29 mouse cellular contexts compared by ENCODE assay signal in the genomic region with DNA sequence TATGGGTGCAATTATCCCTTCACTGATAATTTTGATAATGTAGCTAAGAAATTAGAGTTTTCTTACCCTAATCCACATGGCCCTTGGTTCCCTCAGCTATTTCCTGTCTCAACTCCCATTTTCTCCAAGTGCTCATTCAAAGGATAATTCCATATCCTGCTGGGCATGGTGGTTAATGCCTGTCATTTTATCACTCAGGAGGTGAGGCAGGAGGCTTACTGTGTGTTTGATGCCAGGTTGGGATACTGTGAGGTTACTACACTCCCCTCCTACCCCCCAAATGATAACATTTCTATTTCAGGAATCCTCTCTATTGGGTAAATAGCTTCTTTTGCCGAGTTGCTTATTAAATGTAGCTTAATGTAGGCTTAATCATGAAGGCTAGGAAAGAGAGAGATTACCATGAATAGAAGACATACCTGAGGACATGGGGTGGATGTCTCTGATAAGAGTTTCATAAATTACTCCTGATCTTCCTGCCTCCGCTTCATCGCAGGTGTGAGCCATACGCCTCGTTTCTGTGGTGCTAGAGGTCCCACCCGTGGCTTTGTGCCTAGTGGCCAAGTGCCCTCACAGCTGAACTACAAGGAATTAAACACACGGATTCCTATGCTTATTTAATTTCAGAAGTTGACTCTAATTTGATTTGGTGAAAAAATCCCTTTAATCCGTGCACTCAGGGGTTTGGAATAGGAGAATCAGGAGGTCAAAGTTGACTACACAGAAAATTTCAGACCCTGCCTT. TPM values are rescaled to one million over a fixed set of nuclear protein-coding genes. Genes with fewer than 3 reads are reported as not detected.
DNase-seq lines count a peak whose midpoint lies in the region; ATAC-seq and TF ChIP-seq lines count a peak whose summit lies in the region.
"Had no signal": no experiment of that assay in that cellular context is flagged by ENCODE, and none has a peak within 500 bp of the region (broad histone marks: within the 10 kb centered on the region; RNA-seq: fewer than 3 reads in every experiment).

No protein-coding gene starts in this region.

- intact Hi-C loops in left cerebral cortex, postnatal 4 days (cut with DNase I): no loop called here
- intact Hi-C loops in left cerebral cortex, postnatal 14 days (cut with DNase I): no loop called here

- H3K36me3 ChIP-seq in forebrain, embryonic 15.5 days: no peaks in the 10 kb centered on the region
- H3K36me3 ChIP-seq in forebrain, embryonic 13.5 days (ENCODE audit: poor library complexity, severe bottlenecking): no peaks in the 10 kb centered on the region
- H3K36me3 ChIP-seq in forebrain, postnatal 0 days (ENCODE audit: insufficient read depth): no peaks in the 10 kb centered on the region
- H3K36me3 ChIP-seq in forebrain, embryonic 11.5 days (ENCODE audit: control insufficient read depth, insufficient read depth, low read length): no peaks in the 10 kb centered on the region
- H3K36me3 ChIP-seq: embryonic facial prominence, embryonic 13.5 days; embryonic facial prominence, embryonic 15.5 days; forebrain, embryonic 10.5 days; G1E had no signal

- H3K9ac ChIP-seq in forebrain, embryonic 15.5 days (replicated peaks): no peak overlapping the region
- H3K9ac ChIP-seq in forebrain, embryonic 13.5 days: no peak overlapping the region
- H3K9ac ChIP-seq in forebrain, postnatal 0 days: no peak overlapping the region
- no peak overlapping the region for H3K9ac ChIP-seq in forebrain, embryonic 11.5 days (ENCODE audit: low read length)
- H3K9ac ChIP-seq: embryonic facial prominence, embryonic 13.5 days; embryonic facial prominence, embryonic 15.5 days had no signal

- no peak for TF ChIP-seq CTCF in forebrain, postnatal 0 days (IDR thresholded peaks at IDR 0.05; ENCODE audit: low read depth)

- no peaks in the 10 kb centered on the region for H3K4me1 ChIP-seq in forebrain, embryonic 15.5 days
- H3K4me1 ChIP-seq in forebrain, embryonic 13.5 days: no peaks in the 10 kb centered on the region
- H3K4me1 ChIP-seq in forebrain, postnatal 0 days (ENCODE audit: insufficient read depth): no peaks in the 10 kb centered on the region
- H3K4me1 ChIP-seq in forebrain, embryonic 11.5 days (replicated peaks; ENCODE audit: control insufficient read depth, insufficient read depth, low read length): no peaks in the 10 kb centered on the region
- H3K4me1 ChIP-seq: embryonic facial prominence, embryonic 13.5 days; embryonic facial prominence, embryonic 15.5 days; forebrain, embryonic 10.5 days had no signal

- H3K4me3 ChIP-seq in forebrain, embryonic 15.5 days: no peak overlapping the region
- H3K4me3 ChIP-seq in forebrain, embryonic 13.5 days: no peak overlapping the region
- H3K4me3 ChIP-seq in forebrain, postnatal 0 days (ENCODE audit: low read depth, low read length): no peak overlapping the region
- H3K4me3 ChIP-seq in forebrain, embryonic 11.5 days (ENCODE audit: low read depth, low read length): no peak overlapping the region
- H3K4me3 ChIP-seq: embryonic facial prominence, embryonic 13.5 days; embryonic facial prominence, embryonic 15.5 days; erythroblast, embryonic 14.5 days; forebrain, embryonic 10.5 days had no signal

- H3K27me3 ChIP-seq in forebrain, embryonic 15.5 days: no peaks in the 10 kb centered on the region
- H3K27me3 ChIP-seq in forebrain, embryonic 13.5 days: no peaks in the 10 kb centered on the region
- H3K27me3 ChIP-seq in forebrain, postnatal 0 days (ENCODE audit: insufficient read depth, low read length): no peaks in the 10 kb centered on the region
- H3K27me3 ChIP-seq in forebrain, embryonic 11.5 days (ENCODE audit: control insufficient read depth, insufficient read depth, low read length): no peaks in the 10 kb centered on the region
- H3K27me3 ChIP-seq: CH12.LX; embryonic facial prominence, embryonic 13.5 days; embryonic facial prominence, embryonic 15.5 days; Patski had no signal

- H3K9me3 ChIP-seq in forebrain, embryonic 15.5 days: no peaks in the 10 kb centered on the region
- H3K9me3 ChIP-seq in forebrain, embryonic 13.5 days (replicated peaks): no peaks in the 10 kb centered on the region
- no peaks in the 10 kb centered on the region for H3K9me3 ChIP-seq in forebrain, postnatal 0 days (ENCODE audit: low read length)
- H3K9me3 ChIP-seq in forebrain, embryonic 11.5 days (ENCODE audit: control insufficient read depth, low read length): no peaks in the 10 kb centered on the region
- H3K9me3 ChIP-seq: embryonic facial prominence, embryonic 13.5 days; embryonic facial prominence, embryonic 15.5 days; forebrain, embryonic 10.5 days; G1E had no signal

- 80% methylated on average over 8 of the region's 8 CpGs for WGBS in forebrain, embryonic 15.5 days
- WGBS in forebrain, embryonic 13.5 days: 87% methylated on average over 8 of the region's 8 CpGs
- 89% methylated on average over 8 of the region's 8 CpGs for WGBS in forebrain, postnatal 0 days
- WGBS in forebrain, embryonic 11.5 days: 88% methylated on average over 8 of the region's 8 CpGs

- no peak overlapping the region for H3K4me2 ChIP-seq in forebrain, embryonic 15.5 days (replicated peaks)
- no peak overlapping the region for H3K4me2 ChIP-seq in forebrain, embryonic 13.5 days
- H3K4me2 ChIP-seq in forebrain, postnatal 0 days (ENCODE audit: low read depth): no peak overlapping the region
- no peak overlapping the region for H3K4me2 ChIP-seq in forebrain, embryonic 11.5 days (ENCODE audit: low read depth, low read length, severe bottlenecking)
- H3K4me2 ChIP-seq: embryonic facial prominence, embryonic 13.5 days; embryonic facial prominence, embryonic 15.5 days had no signal

- peak; percentile 57 to 74 for DNase-seq in cerebellum, postnatal 10 days
- no peak for DNase-seq in forebrain, postnatal 0 days
- no peak for DNase-seq in forebrain, embryonic 11.5 days (ENCODE audit: low spot score)
- peak; percentile 27 for DNase-seq in left cerebral cortex, postnatal 4 days
- DNase-seq in left cerebral cortex, postnatal 14 days (ENCODE audit: low spot score in 2 of 2): no peak
- DNase-seq: adrenal gland, adult 8-10 months; adrenal gland, postnatal 14 days; adrenal gland, postnatal 36 days; B cell, adult 2 months; cerebellum, adult 18-20 months; cerebellum, adult 8-10 months; cerebellum, adult 9-11 months; embryo, embryonic 11 days had no signal

- ATAC-seq in cerebellum, adult (ENCODE audit: insufficient number of reproducible peaks, low FRiP score, low TSS enrichment): no peak
- ATAC-seq in forebrain, embryonic 15.5 days (replicated peaks): 0 out of 2 replicates have a peak, but pooled peaks have one; percentile 29
- ATAC-seq in forebrain, embryonic 13.5 days: no peak
- ATAC-seq in forebrain, postnatal 0 days: peak; percentile 23; the same call in 1 of the 2 replicates
- ATAC-seq in forebrain, embryonic 11.5 days (replicated peaks; ENCODE audit: low FRiP score): no peak
- ATAC-seq: activated CD4-positive, CD25-positive, alpha-beta regulatory T cell, adult 4 months; CD4-positive, CD25-positive, alpha-beta regulatory T cell, adult 4 months; Patski had no signal

- H3K27ac ChIP-seq in forebrain, embryonic 15.5 days (replicated peaks): no peak overlapping the region
- no peak overlapping the region for H3K27ac ChIP-seq in forebrain, embryonic 13.5 days
- H3K27ac ChIP-seq in forebrain, postnatal 0 days (ENCODE audit: low read depth, low read length): no peak overlapping the region
- no peak overlapping the region for H3K27ac ChIP-seq in forebrain, embryonic 11.5 days (ENCODE audit: low read depth, low read length)
- H3K27ac ChIP-seq: embryonic facial prominence, embryonic 13.5 days; embryonic facial prominence, embryonic 15.5 days; forebrain, embryonic 10.5 days had no signal

RNA-seq across cellular contexts. Expression of a gene that starts 20.1 kb away (rescaled TPM):
- polyA plus RNA-seq in forebrain, embryonic 15.5 days (2015; fragmentation: Nextera tagmentation; extraction: Ambion mirVana): not detected in 2 replicates
- not detected in 2 replicates for polyA plus RNA-seq in forebrain, embryonic 13.5 days (2015; fragmentation: Nextera tagmentation; extraction: Ambion mirVana)
- total RNA-seq in forebrain, postnatal 0 days (2014; rRNA removed): not detected in 2 replicates
- polyA plus RNA-seq in forebrain, postnatal 0 days (2015; fragmentation: Nextera tagmentation; extraction: Ambion mirVana): not detected in 2 replicates
- polyA plus RNA-seq in forebrain, embryonic 11.5 days (2014; fragmentation: Nextera tagmentation; extraction: Ambion mirVana): not detected in 2 replicates
- total RNA-seq in left cerebral cortex, postnatal 4 days (2021): not detected
- not detected for total RNA-seq in left cerebral cortex, postnatal 14 days (2021)
- total RNA-seq: adrenal gland, adult 18-20 months; adrenal gland, adult 8-10 months; adrenal gland, postnatal 14 days; adrenal gland, postnatal 36 days; CH12.LX; common myeloid progenitor, adult 5-6 weeks had no signal
- polyA plus RNA-seq: activated CD4-positive, CD25-positive, alpha-beta regulatory T cell, adult 4 months; CD4-positive, CD25-positive, alpha-beta regulatory T cell, adult 4 months; embryonic facial prominence, embryonic 11.5 days; embryonic facial prominence, embryonic 13.5 days; embryonic facial prominence, embryonic 15.5 days; erythroblast, embryonic 14.5 days; forebrain, embryonic 10.5 days; frontal cortex, adult 2 months; G1E; Patski had no signal

RNA-seq across cellular contexts. Expression of a gene that starts 40.2 kb away (rescaled TPM):
- polyA plus RNA-seq in forebrain, embryonic 15.5 days (2015; fragmentation: Nextera tagmentation; extraction: Ambion mirVana): not detected in 2 replicates
- polyA plus RNA-seq in forebrain, embryonic 13.5 days (2015; fragmentation: Nextera tagmentation; extraction: Ambion mirVana): not detected in 2 replicates
- total RNA-seq in forebrain, postnatal 0 days (2014; rRNA removed): not detected in 2 replicates
- not detected in 2 replicates for polyA plus RNA-seq in forebrain, postnatal 0 days (2015; fragmentation: Nextera tagmentation; extraction: Ambion mirVana)
- not detected in 2 replicates for polyA plus RNA-seq in forebrain, embryonic 11.5 days (2014; fragmentation: Nextera tagmentation; extraction: Ambion mirVana)
- not detected for total RNA-seq in left cerebral cortex, postnatal 4 days (2021)
- total RNA-seq in left cerebral cortex, postnatal 14 days (2021): not detected
- total RNA-seq: adrenal gland, adult 18-20 months; adrenal gland, adult 8-10 months; adrenal gland, postnatal 14 days; adrenal gland, postnatal 36 days; CH12.LX; common myeloid progenitor, adult 5-6 weeks had no signal
- polyA plus RNA-seq: activated CD4-positive, CD25-positive, alpha-beta regulatory T cell, adult 4 months; CD4-positive, CD25-positive, alpha-beta regulatory T cell, adult 4 months; embryonic facial prominence, embryonic 11.5 days; embryonic facial prominence, embryonic 13.5 days; embryonic facial prominence, embryonic 15.5 days; erythroblast, embryonic 14.5 days; forebrain, embryonic 10.5 days; frontal cortex, adult 2 months; Patski had no signal

Comparison
In these comparisons a context has a peak if more than half of its experiments do, and no peak if none do; other contexts are left out.
1. DNase-seq: peak in cerebellum, postnatal 10 days (2 of 2) and left cerebral cortex, postnatal 4 days (single experiment); none in forebrain, postnatal 0 days (single experiment), forebrain, embryonic 11.5 days (single experiment) and left cerebral cortex, postnatal 14 days (0 of 2).
2. ATAC-seq: peak in forebrain, embryonic 15.5 days (single experiment) and forebrain, postnatal 0 days (single experiment); none in cerebellum, adult (single experiment), forebrain, embryonic 13.5 days (single experiment) and forebrain, embryonic 11.5 days (single experiment).